Mouse (Mus musculus) forebrain, embryonic 13.5 days (tissue): ENCODE results near the gene Vmn1r209. TPM values are rescaled to one million over a fixed set of nuclear protein-coding genes. Genes with fewer than 3 reads are reported as not detected.
"Not testable (repeated sequence)": the region's sequence is repeated elsewhere in the genome, so short reads cannot be mapped to it uniquely, and the experiment has no call there.

ENCODE experiments used
- ATAC-seq: fragments of 200-750 bp; cut with Nextera tagmentation; 2 replicates; pipeline ENCODE4 v1.8.0; 2017
- H3K27ac ChIP-seq: fragments of 300-500 bp; sonication (generic); 2 replicates; pipeline ENCODE4 v1.5.1; 2015; ENCODE audit warnings: inconsistent platforms, mild to moderate bottlenecking, moderate library complexity
- H3K27me3 ChIP-seq: fragments of 300-500 bp; sonication (generic); 2 replicates; pipeline ENCODE4 v1.6.1; 2015; ENCODE audit warnings: mild to moderate bottlenecking, inconsistent platforms
- H3K36me3 ChIP-seq: fragments of 300-500 bp; sonication (generic); 2 replicates; pipeline ENCODE4 v1.6.1; 2015; ENCODE audit warnings: mild to moderate bottlenecking, inconsistent platforms; ENCODE audit not compliant: poor library complexity, severe bottlenecking
- H3K4me1 ChIP-seq: fragments of 300-500 bp; sonication (generic); 2 replicates; pipeline ENCODE4 v1.6.1; 2015; ENCODE audit warnings: inconsistent platforms
- H3K4me2 ChIP-seq: fragments of 300-500 bp; sonication (generic); 2 replicates; pipeline ENCODE4 v1.6.1; 2015; ENCODE audit warnings: inconsistent platforms, mild to moderate bottlenecking, moderate library complexity
- H3K4me3 ChIP-seq: fragments of 300-500 bp; sonication (generic); 2 replicates; pipeline ENCODE4 v1.5.1; 2015; ENCODE audit warnings: mild to moderate bottlenecking, inconsistent platforms
- H3K9ac ChIP-seq: fragments of 300-500 bp; sonication (generic); 2 replicates; pipeline ENCODE4 v1.6.1; 2015; ENCODE audit warnings: mild to moderate bottlenecking, inconsistent platforms
- H3K9me3 ChIP-seq: fragments of 300-500 bp; sonication (generic); replicated peaks from 2 replicates; pipeline ENCODE4 v1.6.1; 2016; ENCODE audit warnings: inconsistent platforms
- WGBS: fragments of 180-500 bp; shearing (Covaris S2); methylation state at CpG from one replicate; pipeline ENCODE4 v1.1.7; 2015; 5-methylcytosine and 5-hydroxymethylcytosine counted together
- polyA plus RNA-seq: library from polyadenylated mRNA; unstranded; fragments of >200 nt; fragmentation: Nextera tagmentation; extraction: Ambion mirVana; gene quantifications from 2 replicates; pipeline ENCODE4 v1.2.1, GENCODE M21; 2015

Vmn1r209 gene
- polyA plus RNA-seq, result not detected in 2 replicates

DNA sequence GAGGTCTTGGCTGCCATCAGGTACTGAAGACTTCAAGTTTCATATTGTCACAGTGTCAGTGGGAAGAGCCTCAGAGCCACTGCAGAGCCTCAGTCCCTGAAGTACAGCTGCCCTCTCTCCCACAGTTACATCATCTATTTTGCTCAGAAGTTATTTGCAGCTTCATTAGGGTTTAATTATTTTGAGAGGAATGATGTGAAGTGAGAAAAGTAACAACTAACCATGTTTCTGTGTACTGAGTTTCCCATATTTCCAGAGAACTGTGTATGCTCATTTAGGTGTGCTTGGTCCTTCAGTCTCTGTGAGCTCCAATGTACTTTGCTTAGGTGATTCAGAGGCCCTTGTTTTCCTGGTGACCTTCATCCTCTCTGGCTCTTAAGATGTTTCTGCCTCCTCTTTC lies at the start of gene Vmn1r209:
Gene Vmn1r209 (minus strand): TSS at position 101 of the 400 bp plus-strand sequence.
- H3K9ac ChIP-seq, H3K9me3 ChIP-seq, H3K27ac ChIP-seq, H3K27me3 ChIP-seq, H3K4me3 ChIP-seq, ATAC-seq, H3K4me1 ChIP-seq, H3K4me2 ChIP-seq, H3K36me3 ChIP-seq: not testable (repeated sequence)

DNA sequence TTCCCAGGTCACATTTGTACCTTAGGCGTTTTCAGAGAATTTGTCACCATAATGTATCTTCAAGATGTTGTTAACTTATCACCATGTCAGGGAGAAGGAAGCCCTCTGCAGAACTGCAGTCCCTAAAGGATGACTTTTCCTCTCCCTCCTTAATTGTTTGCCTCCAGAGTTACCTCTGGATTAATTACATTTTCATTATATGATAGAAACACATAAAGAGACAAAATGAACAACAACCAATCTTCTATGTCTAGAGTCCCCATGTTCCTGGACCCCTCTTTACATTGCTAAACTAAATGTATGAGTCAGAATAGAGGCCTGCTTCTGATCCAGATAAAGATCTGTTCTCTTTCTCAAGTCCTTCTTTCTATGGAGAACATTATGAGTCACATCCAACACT lies 48.0 kb upstream of the Vmn1r209 start, which contains the start of gene Vmn1r211:
Gene Vmn1r211 (minus strand): TSS at position 101 of the 400 bp plus-strand sequence.
- whole genome bisulfite sequencing, result 88% methylated on average over 1 of the region's 1 CpGs
- H3K4me3 ChIP-seq, result no peak within 1 kb of the TSS

DNA sequence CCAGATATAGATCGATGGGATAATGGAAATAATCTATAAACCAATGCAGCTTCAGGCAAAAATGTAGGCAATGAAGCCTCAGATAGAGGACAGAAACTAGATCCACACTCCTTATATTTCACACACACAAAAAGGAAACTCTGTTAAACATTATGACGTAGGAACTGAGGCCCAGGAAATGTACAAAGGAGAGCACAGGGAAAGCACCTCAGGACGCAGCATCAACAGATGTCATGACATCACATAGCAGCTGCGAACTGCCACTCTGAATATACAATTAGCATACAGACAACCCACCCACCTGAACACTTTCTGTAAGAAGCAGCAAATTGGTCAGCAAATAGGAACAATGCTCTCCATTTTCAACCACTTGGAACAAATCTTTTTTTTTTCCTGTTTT lies 45.3 kb upstream of the Vmn1r209 start:
- Histone ChIP-seq H3K36me3 (no peaks in the 10 kb centered on the region), H3K27me3 (no peaks in the 10 kb centered on the region), H3K27ac (no peak overlapping the region), H3K9me3 (no peaks in the 10 kb centered on the region), H3K4me1 (no peaks in the 10 kb centered on the region), H3K9ac (no peak overlapping the region), H3K4me2 (no peak overlapping the region), H3K4me3 (no peak overlapping the region)
- no peak for ATAC-seq
- WGBS, result 77% methylated on average over 4 of the region's 4 CpGs

More for the DNA sequence above, 48.0 kb upstream of the Vmn1r209 start, which contains the start of gene Vmn1r211:
- H3K9me3 ChIP-seq, result no peaks in the 10 kb centered on the region
- H3K27ac ChIP-seq, result no peak within 1 kb of the TSS
- no peaks in the 10 kb centered on the region for H3K4me1 ChIP-seq
- no peak within 1 kb of the TSS for H3K4me2 ChIP-seq
- H3K36me3 ChIP-seq, result no peaks in the 10 kb centered on the region
- no peak within 1 kb of the TSS for H3K9ac ChIP-seq
- H3K27me3 ChIP-seq, result no peaks in the 10 kb centered on the region
- no peak for ATAC-seq

DNA sequence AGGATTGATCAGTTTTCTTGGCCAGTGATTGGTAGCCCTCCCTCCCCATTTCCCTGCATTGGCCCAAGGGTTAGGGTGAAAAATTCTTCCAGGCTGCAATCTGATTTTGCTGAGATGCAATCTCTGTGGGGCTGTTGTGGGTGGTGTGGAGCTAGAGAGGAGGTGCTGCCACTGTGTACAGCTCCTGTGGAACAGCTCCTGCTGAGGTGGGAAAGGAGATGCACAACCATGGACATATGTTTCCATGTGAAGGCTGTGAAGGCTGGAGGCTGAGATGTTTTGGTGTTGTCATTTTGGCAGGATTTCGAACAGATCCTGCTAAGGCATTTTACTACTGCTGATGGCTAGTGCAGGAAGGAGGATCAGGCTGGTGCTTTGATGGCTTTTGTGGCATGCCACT lies 37.3 kb upstream of the Vmn1r209 start:
- Histone ChIP-seq H3K4me3 (no peak overlapping the region), H3K27me3 (no peaks in the 10 kb centered on the region), H3K36me3 (no peaks in the 10 kb centered on the region), H3K4me2 (no peak overlapping the region), H3K9ac (no peak overlapping the region), H3K9me3 (no peaks in the 10 kb centered on the region), H3K27ac (no peak overlapping the region), H3K4me1 (no peaks in the 10 kb centered on the region)
- no peak for ATAC-seq
- WGBS, result 76% methylated on average over 1 of the region's 1 CpGs

DNA sequence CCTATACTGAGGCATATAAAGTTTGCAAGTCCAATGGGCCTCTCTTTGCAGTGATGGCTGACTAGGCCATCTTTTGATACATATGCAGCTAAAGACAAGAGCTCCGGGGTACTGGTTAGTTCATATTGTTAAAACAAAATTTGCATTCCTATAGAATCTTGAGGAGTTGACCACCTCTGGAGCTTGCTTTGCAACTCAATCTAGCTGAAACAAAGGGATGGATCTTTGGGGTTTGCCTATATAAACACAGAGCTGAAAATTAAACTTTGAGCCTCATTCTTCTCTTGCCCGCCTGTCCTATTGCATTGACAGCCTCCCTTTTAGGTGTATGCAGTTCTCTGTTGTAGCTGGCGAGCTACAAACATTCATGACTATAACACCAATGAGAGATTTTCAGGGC lies 34.8 kb upstream of the Vmn1r209 start:
- H3K4me1 ChIP-seq, H3K4me3 ChIP-seq, H3K9ac ChIP-seq, H3K4me2 ChIP-seq, ATAC-seq, H3K27me3 ChIP-seq, H3K27ac ChIP-seq, H3K36me3 ChIP-seq, H3K9me3 ChIP-seq: not testable (repeated sequence)
- 53% methylated on average over 3 of the region's 3 CpGs for WGBS

GRCm38 (mm10) chr13:22831248-22831647 lies 21.8 kb upstream of the Vmn1r209 start, which contains the start of gene Vmn1r210:
Gene Vmn1r210 (minus strand): TSS chr13:22831348.
- Histone ChIP-seq H3K4me1 (no peaks in the 10 kb centered on the region), H3K36me3 (no peaks in the 10 kb centered on the region), H3K27ac (no peak within 1 kb of the TSS), H3K9ac (no peak within 1 kb of the TSS), H3K4me3 (no peak within 1 kb of the TSS), H3K9me3 (no peaks in the 10 kb centered on the region), H3K27me3 (no peaks in the 10 kb centered on the region), H3K4me2 (no peak within 1 kb of the TSS)
- WGBS, result 66% methylated on average over 4 of the region's 4 CpGs
- ATAC-seq, result no peak

- not testable (repeated sequence) for ATAC-seq, H3K9me3 ChIP-seq, H3K4me1 ChIP-seq, H3K4me3 ChIP-seq, H3K36me3 ChIP-seq, H3K4me2 ChIP-seq, H3K9ac ChIP-seq, H3K27me3 ChIP-seq, H3K27ac ChIP-seq
- 31% methylated on average over 7 of the region's 7 CpGs for whole genome bisulfite sequencing
Measured at GRCm38 (mm10) chr13:22829395-22829794, 19.9 kb upstream of the Vmn1r209 start.

DNA sequence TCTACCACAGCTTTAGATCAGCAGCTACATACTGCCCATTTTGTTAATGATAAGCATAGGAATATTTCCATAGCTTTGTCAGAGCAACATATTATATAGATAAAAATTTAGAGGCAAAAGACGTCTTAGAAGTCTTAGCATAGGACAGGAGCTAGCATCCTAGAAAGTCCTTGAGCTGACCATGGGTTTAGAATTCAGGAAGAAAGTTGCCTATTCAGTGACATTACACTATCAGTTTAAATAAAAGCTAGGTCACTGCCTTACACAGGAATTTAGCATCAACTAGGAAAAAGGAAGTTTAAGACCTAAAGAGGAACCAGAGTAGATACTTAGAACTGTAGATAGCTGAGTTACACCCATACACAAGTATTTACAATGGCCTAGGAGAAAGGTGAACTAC lies 12.1 kb upstream of the Vmn1r209 start:
- 87% methylated on average over 1 of the region's 1 CpGs for WGBS
- not testable (repeated sequence) for H3K4me3 ChIP-seq, ATAC-seq, H3K9me3 ChIP-seq, H3K27me3 ChIP-seq, H3K4me2 ChIP-seq, H3K36me3 ChIP-seq, H3K27ac ChIP-seq, H3K4me1 ChIP-seq, H3K9ac ChIP-seq

DNA sequence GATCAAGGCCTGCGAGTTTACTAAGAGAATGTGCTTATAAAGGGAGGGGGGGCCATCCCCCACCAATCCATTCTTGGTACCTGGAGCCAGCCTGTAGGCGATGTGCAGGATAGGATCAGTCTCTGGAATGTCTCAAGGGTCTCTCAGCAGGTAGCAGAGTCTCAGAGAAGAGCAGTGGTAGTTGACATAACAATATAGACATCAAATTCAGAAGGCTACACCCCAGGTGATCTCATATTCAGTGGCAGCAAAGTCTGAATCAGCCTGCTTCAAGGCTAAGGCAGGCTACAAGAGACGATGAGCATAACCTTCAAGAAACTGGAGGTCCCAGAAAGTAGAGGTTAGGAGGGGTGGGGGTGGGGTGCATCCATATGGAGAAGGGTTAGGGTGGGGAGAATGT lies 21.4 kb downstream of the Vmn1r209 start:
- H3K4me3 ChIP-seq, H3K4me2 ChIP-seq, H3K9ac ChIP-seq, H3K36me3 ChIP-seq, H3K9me3 ChIP-seq, H3K27ac ChIP-seq, H3K4me1 ChIP-seq, H3K27me3 ChIP-seq, ATAC-seq: not testable (repeated sequence)
- WGBS, result 77% methylated on average over 3 of the region's 3 CpGs

DNA sequence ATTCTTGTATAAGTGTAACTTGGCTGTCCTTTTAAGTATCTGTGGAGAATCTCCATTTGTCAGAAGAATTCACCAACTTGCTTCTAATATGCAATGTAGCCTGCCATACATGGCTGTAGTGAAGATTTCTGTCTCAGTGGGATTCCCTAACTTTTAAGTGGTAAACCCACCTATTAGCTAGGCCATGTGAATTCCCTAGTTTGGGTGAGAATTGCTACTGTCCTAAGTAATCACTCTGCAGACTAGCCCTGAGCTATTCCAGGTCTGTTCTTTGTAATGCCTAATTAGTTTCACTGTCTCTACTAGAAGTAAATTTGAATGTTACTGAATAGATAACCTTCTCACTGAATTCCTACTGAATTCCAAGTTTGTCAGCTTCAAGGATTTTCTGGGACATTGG lies 25.3 kb downstream of the Vmn1r209 start:
- not testable (repeated sequence) for H3K36me3 ChIP-seq, H3K9ac ChIP-seq, ATAC-seq, H3K4me2 ChIP-seq, H3K27me3 ChIP-seq, H3K27ac ChIP-seq, H3K9me3 ChIP-seq, H3K4me3 ChIP-seq, H3K4me1 ChIP-seq

DNA sequence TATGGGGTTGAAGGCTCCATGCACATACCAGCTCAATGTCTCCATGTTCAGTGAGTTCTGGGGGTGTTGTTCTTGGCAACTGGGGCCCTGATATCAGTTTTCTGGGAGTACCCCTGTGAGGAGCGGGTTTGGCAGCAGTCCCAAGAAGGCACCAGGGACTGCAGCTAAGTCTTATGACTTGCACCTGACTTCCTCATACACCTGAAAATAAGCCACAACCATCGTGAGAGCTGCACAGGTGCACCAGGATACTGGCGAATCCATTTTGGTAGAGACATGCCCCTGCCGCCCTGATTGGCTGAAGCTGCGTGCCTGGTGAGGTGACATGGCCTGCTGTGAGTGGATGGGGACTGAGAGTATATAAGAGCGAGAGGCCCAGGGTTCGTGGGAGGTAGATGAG lies 32.2 kb downstream of the Vmn1r209 start, which contains the start of gene Vmn1r208:
Gene Vmn1r208 (minus strand): TSS at position 101 of the 400 bp plus-strand sequence.
- not testable (repeated sequence) for H3K4me1 ChIP-seq, H3K27ac ChIP-seq, H3K36me3 ChIP-seq, H3K27me3 ChIP-seq, H3K9ac ChIP-seq, H3K4me2 ChIP-seq, ATAC-seq, H3K9me3 ChIP-seq, H3K4me3 ChIP-seq
- no CpG with 5 or more reads among the region's 7 CpGs for WGBS

GRCm38 (mm10) chr13:22771592-22771991 lies 37.9 kb downstream of the Vmn1r209 start:
- WGBS, result 76% methylated on average over 1 of the region's 2 CpGs

More at GRCm38 (mm10) chr13:22771592-22771991, 37.9 kb downstream of the Vmn1r209 start:
- H3K27me3 ChIP-seq, ATAC-seq, H3K36me3 ChIP-seq, H3K4me2 ChIP-seq, H3K4me3 ChIP-seq, H3K4me1 ChIP-seq, H3K9ac ChIP-seq, H3K9me3 ChIP-seq, H3K27ac ChIP-seq: not testable (repeated sequence)
